Mouse (Mus musculus): ENCODE results near the gene Gm3233.
"Not testable (repeated sequence)": the region's sequence is repeated elsewhere in the genome, so short reads cannot be mapped to it uniquely, and the experiment has no call there.

- not testable (repeated sequence) for TF ChIP-seq CTCF, EP300 (IDR thresholded peaks at IDR 0.05; ENCODE audit: low read depth)
These were observed 8.8 kb downstream of the Gm3233 start for GRCm38 (mm10) chr10:77750686-77751085.

All from liver, embryonic 14.5 days (tissue).